Mouse (Mus musculus) embryonic fibroblast, embryonic 13.5 days (primary cell): ENCODE measurements around the gene Cd5.

Experiments used
- CTCF ChIP-seq: IDR thresholded peaks from 2 replicates; pipeline ENCODE4 v1.5.1; 2011; ENCODE audit warnings: mild to moderate bottlenecking, control low read depth, low read length, moderate library complexity, borderline replicate concordance; ENCODE audit not compliant: insufficient read depth
- POLR2A ChIP-seq: IDR thresholded peaks from 2 replicates; pipeline ENCODE4 v1.6.1; 2011; ENCODE audit warnings: low read depth, mild to moderate bottlenecking, control low read depth, low read length, moderate library complexity

GRCm38 (mm10) chr19:10714682-10715475 lies 23.9 kb downstream of the Cd5 start:
- TF ChIP-seq CTCF: peak; percentile 91
- TF ChIP-seq POLR2A: no peak
